Comparison of ENCODE assay signal across 11 mouse cellular contexts in genomic region chr8:105164272-105164902, GRCm38 (mm10). TPM values are rescaled to one million over a fixed set of nuclear protein-coding genes. Genes with fewer than 3 reads are reported as not detected.
DNase-seq lines count a peak whose midpoint lies in the region; ATAC-seq lines count a peak whose summit lies in the region.
"Had no signal": no experiment of that assay in that cellular context is flagged by ENCODE, and none has a peak within 500 bp of the region (broad histone marks: within the 10 kb centered on the region; RNA-seq: fewer than 3 reads in every experiment).

No protein-coding gene starts in this region.

- no peak overlapping the region for H3K4me2 ChIP-seq in hindbrain, embryonic 12.5 days (replicated peaks)
- H3K4me2 ChIP-seq in hindbrain, embryonic 13.5 days: no peak overlapping the region
- H3K4me2 ChIP-seq in limb, embryonic 12.5 days: peak overlapping the region; percentile 32
- H3K4me2 ChIP-seq: neural tube, embryonic 12.5 days had no signal

- H3K27me3 ChIP-seq in hindbrain, embryonic 12.5 days: no peaks in the 10 kb centered on the region
- no peaks in the 10 kb centered on the region for H3K27me3 ChIP-seq in hindbrain, embryonic 13.5 days
- no peaks in the 10 kb centered on the region for H3K27me3 ChIP-seq in limb, embryonic 12.5 days
- H3K27me3 ChIP-seq: neural tube, embryonic 12.5 days had no signal

- H3K9ac ChIP-seq in hindbrain, embryonic 12.5 days: no peak overlapping the region
- no peak overlapping the region for H3K9ac ChIP-seq in hindbrain, embryonic 13.5 days
- no peak overlapping the region for H3K9ac ChIP-seq in limb, embryonic 12.5 days (replicated peaks)
- H3K9ac ChIP-seq: neural tube, embryonic 12.5 days had no signal

- peak; percentile 71 for DNase-seq in MN1 (ENCODE audit: low spot score)
- peak; percentile 59 for DNase-seq in embryo, embryonic 10.5 days (ENCODE audit: low spot score)
- DNase-seq in thymus, postnatal 0 days (ENCODE audit: low spot score): no peak
- no peak for DNase-seq in spleen, postnatal 14 days (ENCODE audit: low spot score in 2 of 2)

- H3K4me1 ChIP-seq in hindbrain, embryonic 12.5 days: 0 out of 2 replicates have a peak, but pooled peaks cover 2% of the 10 kb centered on the region
- H3K4me1 ChIP-seq in hindbrain, embryonic 13.5 days (replicated peaks): no peaks in the 10 kb centered on the region
- H3K4me1 ChIP-seq in limb, embryonic 12.5 days (replicated peaks): peaks cover 24% of the 10 kb centered on the region
- H3K4me1 ChIP-seq: neural tube, embryonic 12.5 days had no signal

- no peak for ATAC-seq in hindbrain, embryonic 12.5 days (ENCODE audit: low FRiP score)
- no peak for ATAC-seq in hindbrain, embryonic 13.5 days (ENCODE audit: low FRiP score)
- peak; percentile 28 for ATAC-seq in limb, embryonic 12.5 days (ENCODE audit: insufficient number of reproducible peaks, insufficient read depth, low FRiP score, low TSS enrichment, low read depth)
- ATAC-seq: inflammation-experienced regulatory T-cells, adult 6 months had no signal

- WGBS in hindbrain, embryonic 12.5 days: 25% methylated on average over 6 of the region's 6 CpGs
- WGBS in hindbrain, embryonic 13.5 days: 39% methylated on average over 6 of the region's 6 CpGs
- 3% methylated on average over 6 of the region's 6 CpGs for WGBS in limb, embryonic 12.5 days

- peak overlapping the region; percentile 7; the same call in 1 of the 2 replicates for H3K27ac ChIP-seq in hindbrain, embryonic 12.5 days
- no peak overlapping the region for H3K27ac ChIP-seq in hindbrain, embryonic 13.5 days
- H3K27ac ChIP-seq in limb, embryonic 12.5 days: peak overlapping the region; percentile 89
- H3K27ac ChIP-seq: neural tube, embryonic 12.5 days had no signal

- H3K9me3 ChIP-seq in hindbrain, embryonic 12.5 days (replicated peaks): no peaks in the 10 kb centered on the region
- no peaks in the 10 kb centered on the region for H3K9me3 ChIP-seq in hindbrain, embryonic 13.5 days
- H3K9me3 ChIP-seq in limb, embryonic 12.5 days: no peaks in the 10 kb centered on the region
- H3K9me3 ChIP-seq: neural tube, embryonic 12.5 days had no signal

- H3K4me3 ChIP-seq in hindbrain, embryonic 12.5 days: no peak overlapping the region
- no peak overlapping the region for H3K4me3 ChIP-seq in hindbrain, embryonic 13.5 days
- H3K4me3 ChIP-seq in limb, embryonic 12.5 days (replicated peaks): no peak overlapping the region
- H3K4me3 ChIP-seq: neural tube, embryonic 12.5 days had no signal

- H3K36me3 ChIP-seq in hindbrain, embryonic 12.5 days: no peaks in the 10 kb centered on the region
- H3K36me3 ChIP-seq in hindbrain, embryonic 13.5 days: no peaks in the 10 kb centered on the region
- no peaks in the 10 kb centered on the region for H3K36me3 ChIP-seq in limb, embryonic 12.5 days
- H3K36me3 ChIP-seq: neural tube, embryonic 12.5 days had no signal

RNA-seq across cellular contexts. Expression of gene Cbfb, which starts 6.1 kb away (rescaled TPM):
- 66.2 and 72.5 TPM in 2 replicates for polyA plus RNA-seq in hindbrain, embryonic 12.5 days (2016; fragmentation: Nextera tagmentation; extraction: Ambion mirVana)
- 33.0 and 35.6 TPM in 2 replicates for polyA plus RNA-seq in hindbrain, embryonic 13.5 days (2015; fragmentation: Nextera tagmentation; extraction: Ambion mirVana)
- 108 and 109 TPM in 2 replicates for polyA plus RNA-seq in limb, embryonic 12.5 days (2016; fragmentation: Nextera tagmentation; extraction: Ambion mirVana)
- 68.5 and 77.3 TPM in 2 replicates for polyA plus RNA-seq in thymus, postnatal 0 days (2015; fragmentation: Nextera tagmentation; extraction: Ambion mirVana)

RNA-seq across cellular contexts. Expression of gene Ces4a, which starts 32.8 kb away (rescaled TPM):
- polyA plus RNA-seq in hindbrain, embryonic 12.5 days (2016; fragmentation: Nextera tagmentation; extraction: Ambion mirVana): not detected in 2 replicates
- not detected in 2 replicates for polyA plus RNA-seq in hindbrain, embryonic 13.5 days (2015; fragmentation: Nextera tagmentation; extraction: Ambion mirVana)
- polyA plus RNA-seq in limb, embryonic 12.5 days (2016; fragmentation: Nextera tagmentation; extraction: Ambion mirVana): not detected in 2 replicates
- polyA plus RNA-seq in thymus, postnatal 0 days (2015; fragmentation: Nextera tagmentation; extraction: Ambion mirVana): 0.06 and 0.14 TPM in 2 replicates
- polyA plus RNA-seq: inflammation-experienced regulatory T-cells, adult 6 months; neural tube, embryonic 12.5 days; small intestine, adult 2 months; urinary bladder, adult 2 months had no signal

Comparison
In these comparisons a context has a peak if more than half of its experiments do, and no peak if none do; other contexts are left out.
1. DNase-seq: peak in MN1 (single experiment) and embryo, embryonic 10.5 days (single experiment); none in thymus, postnatal 0 days (single experiment) and spleen, postnatal 14 days (0 of 2).